8 mouse cellular contexts compared by ENCODE assay signal in the genomic region with DNA sequence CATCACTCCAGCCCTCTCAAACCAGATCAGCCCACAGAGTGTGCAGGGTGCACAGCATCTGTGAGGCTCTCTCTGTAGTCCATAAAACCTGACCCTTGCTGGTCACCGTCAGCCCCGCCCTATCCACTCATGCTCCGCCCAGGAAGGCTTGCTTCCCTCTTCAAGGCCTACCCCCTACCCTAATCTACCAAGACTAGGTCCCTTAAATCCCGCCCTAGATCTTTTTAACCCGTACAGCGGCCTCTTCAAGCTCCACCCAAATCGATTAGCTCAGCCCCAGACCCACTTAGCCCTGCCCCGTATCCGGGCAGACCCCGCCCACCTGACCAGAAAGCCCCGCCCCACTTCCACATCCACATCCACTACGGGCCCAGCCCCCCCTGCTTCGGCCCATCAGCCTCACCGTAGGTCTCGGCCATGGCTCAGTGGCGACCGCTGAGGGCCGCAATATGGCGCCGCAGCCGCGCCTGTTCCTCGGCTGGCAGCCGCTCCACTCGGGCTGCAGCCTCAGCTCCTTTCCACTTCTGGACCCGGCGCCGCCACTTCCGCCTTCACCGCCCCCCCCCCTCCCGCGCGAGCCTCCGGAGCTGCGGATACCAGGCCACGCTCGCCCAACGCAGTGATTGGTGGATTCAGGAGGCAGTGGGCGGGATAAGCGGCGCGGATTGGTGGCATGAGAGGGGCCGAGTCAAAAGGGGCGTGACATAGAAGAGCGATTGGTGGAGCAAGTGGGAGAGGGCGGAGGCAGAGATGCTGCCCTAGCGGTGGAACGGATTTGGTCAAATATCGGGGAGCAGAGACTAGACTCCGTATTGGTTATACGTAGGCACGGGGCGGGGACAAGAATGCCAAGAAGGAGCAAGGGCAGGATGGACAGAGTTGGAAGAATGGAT. TPM values are rescaled to one million over a fixed set of nuclear protein-coding genes. Genes with fewer than 3 reads are reported as not detected.
DNase-seq lines count a peak whose midpoint lies in the region; ATAC-seq and TF ChIP-seq lines count a peak whose summit lies in the region.

TSS of gene Rab4b (minus strand) at position 573 of the 893 bp plus-strand sequence.

- H3K4me1 ChIP-seq in embryonic facial prominence, embryonic 14.5 days (ENCODE audit: control insufficient read depth, insufficient read depth, low read length): no peaks in the 10 kb centered on the region
- peaks cover 4% of the 10 kb centered on the region; the same call in 1 of the 2 replicates for H3K4me1 ChIP-seq in heart, adult 2 months (ENCODE audit: control insufficient read depth, insufficient read depth, low read length)
- H3K4me1 ChIP-seq in limb, embryonic 13.5 days: peaks cover 23% of the 10 kb centered on the region
- H3K4me1 ChIP-seq in midbrain, embryonic 16.5 days (ENCODE audit: control insufficient read depth, insufficient read depth, low read length): peaks cover 9% of the 10 kb centered on the region

- H3K4me3 ChIP-seq in embryonic facial prominence, embryonic 14.5 days (ENCODE audit: low read depth, low read length): peak within 1 kb of the TSS; percentile 66
- H3K4me3 ChIP-seq in heart, adult 2 months: peak within 1 kb of the TSS; percentile 94
- peak within 1 kb of the TSS; percentile 67 for H3K4me3 ChIP-seq in limb, embryonic 13.5 days
- H3K4me3 ChIP-seq in midbrain, embryonic 16.5 days (ENCODE audit: low read depth, low read length): peak within 1 kb of the TSS; percentile 53

- peak within 1 kb of the TSS; percentile 65 for H3K9ac ChIP-seq in embryonic facial prominence, embryonic 14.5 days (ENCODE audit: low read depth, low read length)
- H3K9ac ChIP-seq in heart, adult 2 months (ENCODE audit: low read depth, low read length): peak within 1 kb of the TSS; percentile 78
- H3K9ac ChIP-seq in limb, embryonic 13.5 days: peak within 1 kb of the TSS; percentile 65
- peak within 1 kb of the TSS; percentile 59 for H3K9ac ChIP-seq in midbrain, embryonic 16.5 days (ENCODE audit: low read depth, low read length)

- TF ChIP-seq POLR2A in heart, adult 2 months (IDR thresholded peaks at IDR 0.05; ENCODE audit: insufficient read depth, low read depth, low read length): peak; percentile 66

- peak within 1 kb of the TSS; percentile 58 for H3K4me2 ChIP-seq in embryonic facial prominence, embryonic 14.5 days (ENCODE audit: low read depth, low read length)
- peak within 1 kb of the TSS; percentile 64 for H3K4me2 ChIP-seq in limb, embryonic 13.5 days (replicated peaks)
- peak within 1 kb of the TSS; percentile 64 for H3K4me2 ChIP-seq in midbrain, embryonic 16.5 days (ENCODE audit: low read length)

- peak; percentile 98 for ATAC-seq in embryonic facial prominence, embryonic 14.5 days (ENCODE audit: low read depth)
- peak; percentile 98 for ATAC-seq in limb, embryonic 13.5 days (ENCODE audit: low FRiP score, low read depth)
- ATAC-seq in midbrain, embryonic 16.5 days: peak; percentile 97

- H3K9me3 ChIP-seq in embryonic facial prominence, embryonic 14.5 days (ENCODE audit: control insufficient read depth, low read length): no peaks in the 10 kb centered on the region
- no peaks in the 10 kb centered on the region for H3K9me3 ChIP-seq in limb, embryonic 13.5 days
- no peaks in the 10 kb centered on the region for H3K9me3 ChIP-seq in midbrain, embryonic 16.5 days (replicated peaks; ENCODE audit: control insufficient read depth, low read length, poor library complexity, severe bottlenecking)

- TF ChIP-seq EP300 in heart, adult 2 months (IDR thresholded peaks at IDR 0.05; ENCODE audit: insufficient read depth, low read depth, low read length): peak; percentile 51; the same call in 1 of the 2 replicates

- H3K27me3 ChIP-seq in embryonic facial prominence, embryonic 14.5 days (replicated peaks; ENCODE audit: control insufficient read depth, insufficient read depth, low read length): no peaks in the 10 kb centered on the region
- no peaks in the 10 kb centered on the region for H3K27me3 ChIP-seq in heart, adult 2 months (ENCODE audit: control insufficient read depth, insufficient read depth, low read length)
- no peaks in the 10 kb centered on the region for H3K27me3 ChIP-seq in limb, embryonic 13.5 days
- no peaks in the 10 kb centered on the region for H3K27me3 ChIP-seq in midbrain, embryonic 16.5 days (ENCODE audit: control insufficient read depth, insufficient read depth, low read depth, low read length)

- peaks cover 18% of the 10 kb centered on the region; the same call in 1 of the 2 replicates for H3K36me3 ChIP-seq in embryonic facial prominence, embryonic 14.5 days (ENCODE audit: control insufficient read depth, insufficient read depth, low read length)
- no peaks in the 10 kb centered on the region for H3K36me3 ChIP-seq in heart, adult 2 months (ENCODE audit: control insufficient read depth, insufficient read depth, low read length)
- peaks cover 31% of the 10 kb centered on the region for H3K36me3 ChIP-seq in limb, embryonic 13.5 days
- 0 out of 2 replicates have a peak, but pooled peaks cover 2% of the 10 kb centered on the region for H3K36me3 ChIP-seq in midbrain, embryonic 16.5 days (ENCODE audit: control insufficient read depth, insufficient read depth, low read length)

- H3K27ac ChIP-seq in embryonic facial prominence, embryonic 14.5 days (replicated peaks; ENCODE audit: low read depth, low read length): peak within 1 kb of the TSS; percentile 95
- peak within 1 kb of the TSS; percentile 98 for H3K27ac ChIP-seq in heart, adult 2 months
- H3K27ac ChIP-seq in limb, embryonic 13.5 days: peak within 1 kb of the TSS; percentile 93
- peak within 1 kb of the TSS; percentile 84 for H3K27ac ChIP-seq in midbrain, embryonic 16.5 days (ENCODE audit: low read length)

- DNase-seq in 3T3-L1 (ENCODE audit: low read depth, low spot score): peak; percentile 99
- DNase-seq in adrenal gland, postnatal 4 days (ENCODE audit: low spot score in 2 of 2): peak; percentile 92 to 96
- DNase-seq in embryonic facial prominence, embryonic 14.5 days (ENCODE audit: low spot score): peak; percentile 99
- peak; percentile 98 to 100 for DNase-seq in heart, adult 2 months
- DNase-seq in kidney, adult 8-10 months: peak; percentile 99 to 100
- peak; percentile 98 to 99 for DNase-seq in spleen, postnatal 10 days (ENCODE audit: low spot score in 2 of 2)

- peak; percentile 78 for TF ChIP-seq CTCF in heart, adult 2 months (IDR thresholded peaks at IDR 0.05)

- intact Hi-C loops in heart, adult 2 months (cut with DNase I): loop anchor here (2.0 kb wide), 1 partner anchor 18 kb away; no protein-coding TSS in a partner anchor

- WGBS in embryonic facial prominence, embryonic 14.5 days: 1% methylated on average over 47 of the region's 53 CpGs
- under 1% methylated on average over 53 of the region's 53 CpGs for WGBS in heart, adult 2 months
- under 1% methylated on average over 51 of the region's 53 CpGs for WGBS in limb, embryonic 13.5 days
- WGBS in midbrain, embryonic 16.5 days: 0% methylated on average over 53 of the region's 53 CpGs

- H3K79me2 ChIP-seq in heart, adult 2 months (replicated peaks; ENCODE audit: control insufficient read depth, insufficient read depth, low read length): no peaks in the 10 kb centered on the region

RNA-seq across cellular contexts. Expression of gene Rab4b, which starts in this region (rescaled TPM):
- 10 to 100 TPM; 53.3 to 60.8 TPM for total RNA-seq in adrenal gland, postnatal 4 days (2021)
- polyA plus RNA-seq in embryonic facial prominence, embryonic 14.5 days (2014; fragmentation: Nextera tagmentation; extraction: Ambion mirVana): 58.2 and 59.2 TPM in 2 replicates
- total RNA-seq in heart, adult 2 months (2021): 10 to 100 TPM; 11.0 TPM
- polyA plus RNA-seq in heart, adult 2 months (2012; rRNA removed): 22.4 and 23.1 TPM in 2 replicates
- 69.4 and 71.7 TPM in 2 replicates for polyA plus RNA-seq in limb, embryonic 13.5 days (2015; fragmentation: Nextera tagmentation; extraction: Ambion mirVana)
- polyA plus RNA-seq in midbrain, embryonic 16.5 days (2015; fragmentation: Nextera tagmentation; extraction: Ambion mirVana): 104 and 106 TPM in 2 replicates

Comparison
In these comparisons a context has a peak if more than half of its experiments do, and no peak if none do; other contexts are left out.
1. Peak in every context shown above with its lines: DNase-seq, ATAC-seq, H3K4me3 ChIP-seq and H3K27ac ChIP-seq.
2. RNA of gene Rab4b (total RNA-seq): 53.3 to 60.8 TPM in adrenal gland, postnatal 4 days; 11.0 TPM in heart, adult 2 months; every median in the first group is over 4 times any median in the second.